Mouse (Mus musculus) left cerebral cortex, postnatal 10 days (tissue): ENCODE measurements around the gene Gng7. TPM values are rescaled to one million over a fixed set of nuclear protein-coding genes. Genes with fewer than 3 reads are reported as not detected.

Experiments
- DNase-seq, 2 experiments: peaks; one replicate each; pipeline ENCODE4 v3.0.0; 2021 to 2022; ENCODE audit warnings: low spot score in 2 of 2, mixed read lengths in 1 of 2; ENCODE audit errors: extremely low spot score in 1 of 2
- intact Hi-C: fragments of 180-260 bp; cut with DNase I; formaldehyde crosslinking; loops from one replicate; pipeline ENCODE4 v1.15.1; 2025
- total RNA-seq, 2 experiments: library from RNA; stranded (reverse); gene quantifications; 2 replicates each; pipeline ENCODE4 v1.2.3; 2021

The Gng7 gene
- total RNA-seq, 2 experiments from 2014 or later, result 127 to 166 TPM

GRCm38 (mm10) chr10:80937646-80938045 lies 77.1 kb downstream of the Gng7 start:
- intact Hi-C loops, result no loop called here
- DNase-seq, result peak in 1 of 2 experiments; percentile 61

- no peak for DNase-seq
These were observed 78.0 kb downstream of the Gng7 start for GRCm38 (mm10) chr10:80936810-80937164.

GRCm38 (mm10) chr10:80936135-80936809 lies 78.5 kb downstream of the Gng7 start:
- intact Hi-C loops, result no loop called here
- DNase-seq, result peak; percentile 61 to 89

More at GRCm38 (mm10) chr10:80936810-80937164, 78.0 kb downstream of the Gng7 start:
- intact Hi-C loops, result no loop called here

- intact Hi-C loops, result no loop called here
- peak in 1 of 2 experiments; percentile 77 for DNase-seq
These were observed 79.0 kb downstream of the Gng7 start for GRCm38 (mm10) chr10:80935698-80936097.

GRCm38 (mm10) chr10:80935241-80935640 lies 79.5 kb downstream of the Gng7 start:
- intact Hi-C loops, result no loop called here
- no peak for DNase-seq

GRCm38 (mm10) chr10:80934136-80934985 lies 80.4 kb downstream of the Gng7 start:
- DNase-seq, result no peak
- intact Hi-C loops, result no loop called here

GRCm38 (mm10) chr10:80933421-80933979 lies 81.2 kb downstream of the Gng7 start:
- intact Hi-C loops, result no loop called here
- no peak for DNase-seq

GRCm38 (mm10) chr10:80932700-80933420 lies 81.9 kb downstream of the Gng7 start:
- intact Hi-C loops, result no loop called here

GRCm38 (mm10) chr10:80932206-80932605 lies 82.5 kb downstream of the Gng7 start:
- peak in 1 of 2 experiments; percentile 68 for DNase-seq
- intact Hi-C loops, result no loop called here

More at GRCm38 (mm10) chr10:80932700-80933420, 81.9 kb downstream of the Gng7 start:
- DNase-seq, result no peak

- intact Hi-C loops, result no loop called here
- DNase-seq, result peak in 1 of 2 experiments; percentile 70
These were observed 83.0 kb downstream of the Gng7 start for GRCm38 (mm10) chr10:80931695-80932094.

- intact Hi-C loops, result no loop called here
- no peak for DNase-seq
These were observed 83.5 kb downstream of the Gng7 start for GRCm38 (mm10) chr10:80931153-80931671.

GRCm38 (mm10) chr10:80930361-80931152 lies 84.2 kb downstream of the Gng7 start:
- intact Hi-C loops, result no loop called here
- DNase-seq, result peak in 1 of 2 experiments; percentile 73

GRCm38 (mm10) chr10:80929299-80930226 lies 85.2 kb downstream of the Gng7 start, which contains the start of gene Gadd45b:
Gadd45b (plus strand) TSS chr10:80930073.
- peak; percentile 99 for DNase-seq
- intact Hi-C loops, result loop anchor here (2.0 to 5.0 kb wide), 2 partner anchors 58 to 67 kb away; no protein-coding TSS in a partner anchor

GRCm38 (mm10) chr10:80928586-80929298 lies 86.0 kb downstream of the Gng7 start:
- DNase-seq, result peak; percentile 93 to 95
- intact Hi-C loops, result loop anchor here (2.0 to 5.0 kb wide), 2 partner anchors 59 to 68 kb away; no protein-coding TSS in a partner anchor

GRCm38 (mm10) chr10:80925472-80925871 lies 89.3 kb downstream of the Gng7 start:
- intact Hi-C loops, result loop anchor here (5.0 kb wide), 1 partner anchor 62 kb away; no protein-coding TSS in a partner anchor
- DNase-seq, result no peak

- DNase-seq, result peak in 1 of 2 experiments; percentile 69
- intact Hi-C loops, result no loop called here
These were observed 92.8 kb downstream of the Gng7 start for GRCm38 (mm10) chr10:80921923-80922322.
